Mouse (Mus musculus) right cerebral cortex, adult 2 months (tissue): ENCODE measurements around the gene Sh3kbp1.

Experiments used
- DNase-seq, 2 experiments: peaks; one replicate each; pipeline ENCODE4 v3.0.0; 2021 to 2022; ENCODE audit warnings: low spot score in 2 of 2

Gene Sh3kbp1

GRCm38 (mm10) chrX:159735513-159736099, 108.5 kb downstream of the Sh3kbp1 start:
- DNase-seq = no peak

- DNase-seq = no peak
Measured at GRCm38 (mm10) chrX:159737344-159737743, 110.3 kb downstream of the Sh3kbp1 start.

- no peak for DNase-seq
Measured at GRCm38 (mm10) chrX:159744035-159744434, 117.0 kb downstream of the Sh3kbp1 start.

- DNase-seq = no peak
Measured at GRCm38 (mm10) chrX:159744620-159745019, 117.5 kb downstream of the Sh3kbp1 start.

- no peak for DNase-seq
Measured at GRCm38 (mm10) chrX:159751834-159752233, 124.8 kb downstream of the Sh3kbp1 start.

GRCm38 (mm10) chrX:159756261-159756660, 129.2 kb downstream of the Sh3kbp1 start:
- no peak for DNase-seq

GRCm38 (mm10) chrX:159756901-159757821, 130.1 kb downstream of the Sh3kbp1 start:
- no peak for DNase-seq

GRCm38 (mm10) chrX:159757854-159758540, 130.9 kb downstream of the Sh3kbp1 start:
- DNase-seq = no peak

GRCm38 (mm10) chrX:159763801-159764200, 136.7 kb downstream of the Sh3kbp1 start:
- no peak for DNase-seq

GRCm38 (mm10) chrX:159765850-159766249, 138.8 kb downstream of the Sh3kbp1 start:
- no peak for DNase-seq

- no peak for DNase-seq
Measured at GRCm38 (mm10) chrX:159769005-159769404, 141.9 kb downstream of the Sh3kbp1 start.

GRCm38 (mm10) chrX:159769773-159770172, 142.7 kb downstream of the Sh3kbp1 start:
- DNase-seq = no peak

GRCm38 (mm10) chrX:159772137-159772536, 145.1 kb downstream of the Sh3kbp1 start:
- no peak for DNase-seq

GRCm38 (mm10) chrX:159775042-159775441, 148.0 kb downstream of the Sh3kbp1 start:
- no peak for DNase-seq

- DNase-seq = no peak
Measured at GRCm38 (mm10) chrX:159778787-159779186, 151.7 kb downstream of the Sh3kbp1 start.

- peak in 1 of 2 experiments; percentile 4 for DNase-seq
Measured at GRCm38 (mm10) chrX:159790516-159790915, 163.4 kb downstream of the Sh3kbp1 start.

- DNase-seq = no peak
Measured at GRCm38 (mm10) chrX:159795603-159796002, 168.5 kb downstream of the Sh3kbp1 start.

- no peak for DNase-seq
Measured at GRCm38 (mm10) chrX:159804371-159804770, 177.3 kb downstream of the Sh3kbp1 start.

- no peak for DNase-seq
Measured at GRCm38 (mm10) chrX:159809510-159809909, 182.4 kb downstream of the Sh3kbp1 start.

- no peak for DNase-seq
Measured at GRCm38 (mm10) chrX:159810469-159810868, 183.4 kb downstream of the Sh3kbp1 start.

GRCm38 (mm10) chrX:159817508-159817907, 190.4 kb downstream of the Sh3kbp1 start:
- no peak for DNase-seq

- peak in 1 of 2 experiments; percentile 19 for DNase-seq
Measured at GRCm38 (mm10) chrX:159828135-159828534, 201.1 kb downstream of the Sh3kbp1 start.
